Mouse (Mus musculus): Measurements from ENCODE around the gene Sfta2. TPM values are rescaled to one million over a fixed set of nuclear protein-coding genes. Genes with fewer than 3 reads are reported as not detected.

The Sfta2 gene
- polyA plus RNA-seq, 1 experiment from 2014 or later = not detected

DNA sequence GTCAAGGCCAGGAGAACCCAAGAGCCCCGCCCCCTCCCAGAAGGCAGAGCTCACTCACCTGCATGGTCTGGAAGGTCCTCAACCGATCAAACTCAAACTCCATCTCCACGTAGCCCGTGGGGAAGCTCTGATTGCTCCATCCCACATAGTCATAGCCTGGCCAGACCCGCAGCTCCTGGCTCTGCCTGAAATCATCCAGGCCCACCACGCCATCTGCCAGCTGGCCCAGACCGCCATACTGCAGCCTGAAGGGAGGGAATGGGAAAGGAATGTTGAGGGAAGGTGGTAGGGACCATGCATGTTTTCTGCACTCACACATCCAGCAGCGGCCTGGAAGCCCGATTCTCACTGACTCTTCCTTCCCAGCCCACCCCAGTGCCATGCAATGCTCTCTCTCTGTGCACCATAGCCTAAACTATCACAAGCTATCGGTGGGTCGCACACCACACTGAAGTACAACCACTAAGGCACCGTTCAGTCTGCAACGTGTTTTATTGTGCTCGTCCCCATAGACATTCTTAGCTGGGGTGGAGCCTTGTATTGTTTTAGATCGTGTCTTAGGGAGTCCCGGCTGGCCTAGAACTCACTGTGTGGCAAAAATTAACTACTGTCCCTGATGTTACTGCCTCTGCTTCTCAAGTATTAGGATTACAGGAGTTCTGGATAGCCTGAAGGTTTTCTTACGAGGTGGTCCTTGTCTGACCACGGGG lies 88.7 kb downstream of the Sfta2 start:
- H3K27me3 ChIP-seq = no peaks in the 10 kb centered on the region
- in situ Hi-C loops (cut with MboI; ENCODE audit: low pct_unique_long_range_greater_than_20kb) = no loop called here
- DNase-seq (ENCODE audit: low read depth, low spot score) = no peak
- ChIA-PET CTCF (interaction anchor here (1.3 kb wide), 2 partner anchors 8 to 47 kb away, joined by 3 to 5 read pairs; no protein-coding TSS in a partner anchor), POLR2A (interaction anchor here (1.1 kb wide), 1 partner anchor 10 kb away, joined by 4 read pairs; no protein-coding TSS in a partner anchor)
- TF ChIP-seq CTCF (IDR thresholded peaks at IDR 0.05) = no peak
- ATAC-seq = no peak

DNA sequence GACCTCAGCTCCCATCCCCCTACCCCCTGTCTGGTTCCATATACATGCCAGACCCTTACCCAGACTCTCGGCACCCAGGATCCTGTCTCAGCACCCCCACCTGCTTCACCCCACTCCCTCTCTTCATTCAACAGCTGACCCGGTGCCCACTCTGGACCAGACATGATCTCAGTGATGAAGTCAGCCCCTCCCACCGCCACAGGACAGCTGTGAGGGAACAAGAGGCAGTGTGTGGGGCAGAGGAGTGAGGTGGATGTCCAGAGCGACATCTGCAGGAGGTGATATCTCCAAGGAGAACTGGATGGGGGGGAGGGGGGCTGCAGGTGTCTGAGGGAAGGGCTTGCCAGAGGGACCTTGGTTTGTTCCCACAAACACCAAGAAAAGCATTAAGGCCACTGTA lies 90.5 kb downstream of the Sfta2 start:
- ChIA-PET CTCF (interaction anchor here (1.1 to 2.4 kb wide), 2 partner anchors 11 to 45 kb away, joined by 3 to 14 read pairs; no protein-coding TSS in a partner anchor), POLR2A (interaction anchor here (0.6 to 1.5 kb wide), 2 partner anchors 10 to 24 kb away, joined by 3 read pairs; no protein-coding TSS in a partner anchor)
- no peak for TF ChIP-seq CTCF (IDR thresholded peaks at IDR 0.05)
- DNase-seq (ENCODE audit: low read depth, low spot score) = no peak
- H3K27me3 ChIP-seq = no peaks in the 10 kb centered on the region
- no peak for ATAC-seq
- in situ Hi-C loops (cut with MboI; ENCODE audit: low pct_unique_long_range_greater_than_20kb) = no loop called here

DNA sequence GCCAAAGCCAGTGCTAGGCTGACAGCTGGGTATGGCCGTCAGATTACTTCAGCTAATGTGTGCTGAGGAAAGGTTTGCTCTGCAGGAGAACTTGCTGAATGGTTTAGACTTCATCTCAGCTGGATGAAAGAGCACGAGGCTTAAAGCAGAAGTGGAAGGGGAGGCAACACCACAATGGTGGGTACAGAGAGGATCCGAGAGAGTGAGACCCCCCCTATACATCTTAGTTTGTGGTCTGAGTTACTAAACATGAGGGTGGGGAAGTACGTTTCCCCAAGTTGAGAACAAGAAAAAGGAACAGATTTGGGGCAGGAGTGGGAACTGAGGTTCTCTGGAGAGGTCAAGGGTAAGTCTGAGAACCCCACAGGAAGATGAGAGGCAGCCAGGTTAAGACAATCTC lies 91.0 kb downstream of the Sfta2 start:
- no peaks in the 10 kb centered on the region for H3K27me3 ChIP-seq
- in situ Hi-C loops (cut with MboI; ENCODE audit: low pct_unique_long_range_greater_than_20kb) = no loop called here
- ATAC-seq = no peak
- POLR2A ChIA-PET = interaction anchor here (0.6 to 1.2 kb wide), 4 partner anchors 9 to 313 kb away, joined by 3 to 7 read pairs (median 4); no protein-coding TSS in a partner anchor
- DNase-seq (ENCODE audit: low read depth, low spot score) = no peak
- no peak for TF ChIP-seq CTCF (IDR thresholded peaks at IDR 0.05)
- CTCF ChIA-PET = interaction anchor here (1.1 to 2.4 kb wide), 2 partner anchors 12 to 45 kb away, joined by 3 to 14 read pairs; no protein-coding TSS in a partner anchor

DNA sequence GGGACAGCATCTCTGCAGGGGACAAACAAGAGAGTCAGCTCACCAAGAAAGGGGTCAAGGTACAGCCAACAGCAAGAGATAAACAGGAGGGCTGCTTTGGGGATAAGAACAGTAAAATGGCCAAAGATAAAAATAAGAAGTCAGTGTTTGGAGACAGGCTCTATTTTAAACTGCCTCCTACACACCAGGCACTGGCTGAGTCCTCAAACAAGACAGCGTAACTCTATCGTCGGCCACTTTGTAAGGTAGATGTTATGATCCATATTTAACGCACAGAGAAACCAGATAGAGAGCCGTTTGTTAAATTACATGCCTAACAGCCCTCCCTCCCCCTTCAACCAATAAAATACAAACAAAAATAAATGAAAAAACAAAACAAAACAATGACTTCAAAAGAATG lies 92.6 kb downstream of the Sfta2 start:
- in situ Hi-C loops (cut with MboI; ENCODE audit: low pct_unique_long_range_greater_than_20kb) = no loop called here
- DNase-seq (ENCODE audit: low read depth, low spot score) = no peak
- CTCF ChIA-PET = interaction anchor here (2.0 to 2.4 kb wide), 2 partner anchors 13 to 32 kb away, joined by 6 to 14 read pairs; no protein-coding TSS in a partner anchor
- no peak for TF ChIP-seq CTCF (IDR thresholded peaks at IDR 0.05)
- POLR2A ChIA-PET = interaction anchor here (0.9 to 1.2 kb wide), 2 partner anchors 11 to 12 kb away, joined by 4 read pairs; no protein-coding TSS in a partner anchor
- ATAC-seq = no peak
- no peaks in the 10 kb centered on the region for H3K27me3 ChIP-seq

DNA sequence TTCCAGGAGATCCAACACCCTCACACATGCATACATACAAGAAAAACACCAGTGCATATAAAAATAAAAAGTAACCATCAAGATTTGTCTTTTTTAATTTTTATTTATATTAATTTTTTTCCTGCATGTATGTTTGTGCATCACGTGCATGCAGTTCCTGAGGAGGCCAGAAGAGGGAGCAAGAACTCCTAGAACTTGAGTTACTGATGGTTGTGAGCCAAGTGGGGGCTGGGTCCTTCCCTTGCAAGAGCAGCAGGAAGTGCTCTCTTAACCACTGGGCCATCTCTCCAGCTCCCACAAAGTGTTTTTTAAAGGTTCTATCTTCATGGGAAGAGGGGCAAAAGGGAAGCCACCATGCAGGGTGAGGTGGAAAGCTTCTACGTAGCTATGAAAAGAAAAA lies 93.9 kb downstream of the Sfta2 start:
- ATAC-seq (no peak), DNase-seq (ENCODE audit: low read depth, low spot score) (no peak)
- CTCF ChIA-PET = interaction anchor here (0.6 to 2.0 kb wide), 4 partner anchors 13 to 42 kb away, joined by 3 to 6 read pairs (median 4); no protein-coding TSS in a partner anchor
- no peaks in the 10 kb centered on the region for H3K27me3 ChIP-seq
- POLR2A ChIA-PET = no interaction called here
- no peak for TF ChIP-seq CTCF (IDR thresholded peaks at IDR 0.05)
- in situ Hi-C loops (cut with MboI; ENCODE audit: low pct_unique_long_range_greater_than_20kb) = no loop called here

DNA sequence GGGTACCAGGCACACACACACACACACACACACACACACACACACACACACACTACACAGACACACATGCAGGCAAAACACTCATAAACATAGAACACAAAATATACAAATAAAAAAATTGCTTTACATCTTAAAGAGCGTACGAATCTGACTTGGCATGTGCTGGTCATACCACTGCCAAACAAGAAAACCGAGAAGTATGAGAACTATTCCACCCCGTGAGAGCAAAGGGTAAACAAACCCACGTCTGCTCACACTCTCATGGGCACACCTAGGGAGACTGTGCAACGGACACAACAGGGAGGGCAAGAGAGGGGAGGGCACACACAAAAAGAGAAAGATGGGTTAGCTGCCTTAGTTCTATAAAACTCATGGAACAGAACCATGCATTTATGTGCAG lies 95.3 kb downstream of the Sfta2 start:
- no peaks in the 10 kb centered on the region for H3K27me3 ChIP-seq
- in situ Hi-C loops (cut with MboI; ENCODE audit: low pct_unique_long_range_greater_than_20kb) = no loop called here
- CTCF ChIA-PET = interaction anchor here (1.4 to 1.8 kb wide), 3 partner anchors 25 to 29 kb away, joined by 3 to 7 read pairs (median 4); no protein-coding TSS in a partner anchor
- POLR2A ChIA-PET = interaction anchor here (0.7 to 1.3 kb wide), 5 partner anchors 12 to 41 kb away, joined by 3 to 4 read pairs (median 3); partner anchors contain the start of gene Vars2
- DNase-seq (ENCODE audit: low read depth, low spot score) (no peak), ATAC-seq (no peak)
- TF ChIP-seq CTCF (IDR thresholded peaks at IDR 0.05) = no peak

DNA sequence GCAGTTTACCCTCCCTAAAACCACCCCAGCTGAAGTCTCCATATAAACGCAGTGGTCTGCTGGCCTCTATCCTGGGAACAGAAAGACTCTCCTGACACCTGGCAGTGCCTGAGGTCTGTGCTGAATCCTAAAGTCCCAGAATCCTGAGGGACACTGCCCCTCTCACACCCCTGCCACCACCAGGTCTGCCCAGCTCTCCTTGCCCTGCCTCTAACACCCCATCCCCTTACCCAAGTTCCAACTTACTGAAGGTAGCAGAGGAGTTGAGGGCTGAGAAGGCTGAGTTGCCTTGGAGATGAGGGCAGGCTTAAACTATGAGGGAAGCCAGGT lies 96.0 kb downstream of the Sfta2 start:
- no peaks in the 10 kb centered on the region for H3K27me3 ChIP-seq
- ATAC-seq = peak; percentile 11
- TF ChIP-seq CTCF (IDR thresholded peaks at IDR 0.05) = no peak
- no peak for DNase-seq (ENCODE audit: low read depth, low spot score)
- POLR2A ChIA-PET = interaction anchor here (0.7 to 1.6 kb wide), 8 partner anchors 13 to 124 kb away, joined by 3 to 4 read pairs (median 3); partner anchors contain the start of genes Ier3 and Vars2
- CTCF ChIA-PET = interaction anchor here (1.4 to 1.8 kb wide), 4 partner anchors 16 to 29 kb away, joined by 3 to 7 read pairs (median 4); no protein-coding TSS in a partner anchor
- in situ Hi-C loops (cut with MboI; ENCODE audit: low pct_unique_long_range_greater_than_20kb) = no loop called here

DNA sequence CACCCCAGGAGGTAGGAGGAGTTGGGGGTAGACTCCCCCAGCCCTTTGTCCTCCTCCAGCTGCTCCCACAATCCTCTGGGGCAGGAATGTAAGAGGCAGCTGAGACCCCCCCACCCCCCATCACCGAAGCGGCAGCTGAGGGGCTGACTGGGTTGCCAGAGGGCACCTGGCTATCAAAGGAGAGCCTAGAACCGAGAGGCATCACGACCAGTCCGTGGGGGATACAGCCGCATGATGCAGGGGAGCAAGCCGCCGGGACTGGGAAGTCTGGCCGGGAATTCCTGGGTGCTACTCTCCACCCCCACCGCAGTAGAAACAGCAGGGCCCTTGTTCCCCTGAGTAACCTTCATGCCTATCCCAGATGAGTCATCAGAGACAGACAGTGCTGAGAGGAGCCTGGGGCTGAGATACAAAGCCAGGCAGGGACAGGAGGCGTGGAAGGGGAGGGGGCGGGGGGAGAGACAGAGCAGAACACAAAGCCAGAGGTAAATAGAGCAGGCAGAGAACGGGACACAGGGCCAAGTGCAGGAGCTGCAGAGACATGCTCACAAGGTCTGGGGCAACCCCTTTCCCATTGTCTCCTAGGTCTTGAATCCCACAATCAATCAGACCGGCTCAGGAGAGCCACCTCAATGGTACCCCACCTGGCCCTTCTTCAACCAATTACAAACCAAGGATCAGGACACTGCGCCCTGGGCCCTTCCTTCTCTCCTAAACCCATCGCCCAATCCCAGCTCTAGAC lies 96.6 kb downstream of the Sfta2 start:
- H3K27me3 ChIP-seq = no peaks in the 10 kb centered on the region
- ChIA-PET POLR2A (interaction anchor here (0.7 to 1.6 kb wide), 7 partner anchors 9 to 124 kb away, joined by 3 to 4 read pairs (median 3); partner anchors contain the start of gene Ier3), CTCF (interaction anchor here (1.0 to 1.8 kb wide), 8 partner anchors 16 to 107 kb away, joined by 3 to 7 read pairs (median 4); no protein-coding TSS in a partner anchor)
- ATAC-seq (peak; percentile 64), DNase-seq (ENCODE audit: low read depth, low spot score) (peak; percentile 93)
- in situ Hi-C loops (cut with MboI; ENCODE audit: low pct_unique_long_range_greater_than_20kb) = no loop called here
- no peak for TF ChIP-seq CTCF (IDR thresholded peaks at IDR 0.05)

DNA sequence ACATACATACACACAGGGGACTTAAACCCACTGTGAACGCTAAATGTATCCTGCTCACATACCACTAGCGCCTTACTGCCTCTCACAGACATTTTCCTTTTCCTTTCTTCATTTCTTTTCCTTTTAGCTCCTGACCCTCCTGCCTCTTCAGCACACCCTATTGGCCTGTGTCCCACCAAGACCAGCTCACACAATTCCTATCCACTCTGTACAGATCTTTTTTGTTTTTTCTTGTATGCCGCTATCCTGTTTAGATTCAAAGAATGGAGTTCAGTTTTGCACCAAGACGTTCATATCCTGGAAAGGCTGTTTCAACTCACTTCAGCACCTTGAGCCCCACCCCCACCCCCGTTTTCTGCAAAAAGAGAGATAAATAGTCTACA lies 97.1 kb downstream of the Sfta2 start:
- in situ Hi-C loops (cut with MboI; ENCODE audit: low pct_unique_long_range_greater_than_20kb) = no loop called here
- H3K27me3 ChIP-seq = no peaks in the 10 kb centered on the region
- ATAC-seq (no peak), DNase-seq (ENCODE audit: low read depth, low spot score) (no peak)
- TF ChIP-seq CTCF (IDR thresholded peaks at IDR 0.05) = no peak
- POLR2A ChIA-PET = interaction anchor here (0.8 to 1.6 kb wide), 3 partner anchors 8 to 123 kb away, joined by 3 to 4 read pairs (median 4); partner anchors contain the start of gene Ier3
- CTCF ChIA-PET = interaction anchor here (1.0 to 3.6 kb wide), 6 partner anchors 17 to 107 kb away, joined by 3 to 12 read pairs (median 4); no protein-coding TSS in a partner anchor

DNA sequence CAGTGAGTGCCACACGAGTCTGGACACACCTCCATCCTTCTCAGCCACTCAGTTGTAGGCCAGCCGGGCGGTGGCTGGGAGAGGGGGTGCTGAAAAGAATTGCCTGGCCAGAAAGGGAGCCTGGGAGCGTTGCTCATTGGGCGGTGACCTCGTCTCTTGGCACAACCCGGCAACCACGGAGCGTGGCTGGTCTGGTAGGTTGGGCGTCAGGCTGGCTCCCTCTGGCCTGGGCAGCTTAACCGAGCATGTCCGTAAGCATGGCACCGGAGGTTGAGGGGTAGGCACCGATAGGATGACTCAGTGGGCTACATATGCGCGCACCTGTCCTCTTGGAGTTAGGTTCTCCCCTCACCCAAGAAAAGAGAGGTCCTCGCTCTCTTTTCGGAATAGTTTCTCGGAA lies 98.6 kb downstream of the Sfta2 start:
- no peaks in the 10 kb centered on the region for H3K27me3 ChIP-seq
- in situ Hi-C loops (cut with MboI; ENCODE audit: low pct_unique_long_range_greater_than_20kb) = no loop called here
- ATAC-seq = peak; percentile 71
- DNase-seq (ENCODE audit: low read depth, low spot score) = peak; percentile 85
- no peak for TF ChIP-seq CTCF (IDR thresholded peaks at IDR 0.05)
- POLR2A ChIA-PET = no interaction called here
- CTCF ChIA-PET = interaction anchor here (3.6 kb wide), 1 partner anchor 26 kb away, joined by 12 read pairs; no protein-coding TSS in a partner anchor

Other genes with a start within 250 kb of the Sfta2 start
- 4.8 TPM for gene H2-Q4, start 221.9 kb upstream of the Sfta2 start, polyA plus RNA-seq (2021)
- gene H2-Q6, start 176.7 kb upstream of the Sfta2 start, polyA plus RNA-seq (2021) = 0.03 TPM
- 0.08 TPM for gene H2-Q7, start 162.4 kb upstream of the Sfta2 start, polyA plus RNA-seq (2021)
- gene H2-Q10, start 131.5 kb upstream of the Sfta2 start, polyA plus RNA-seq (2021) = 0.35 TPM
- gene Pou5f1, start 95.5 kb upstream of the Sfta2 start, polyA plus RNA-seq (2021) = not detected
- 35.9 TPM for gene Tcf19, start 84.7 kb upstream of the Sfta2 start, polyA plus RNA-seq (2021)
- gene Cchcr1, start 84.4 kb upstream of the Sfta2 start, polyA plus RNA-seq (2021) = 44.8 TPM
- 0.37 TPM for gene Psors1c2, start 68.3 kb upstream of the Sfta2 start, polyA plus RNA-seq (2021)
- 8.6 TPM for gene Cdsn, start 49.4 kb upstream of the Sfta2 start, polyA plus RNA-seq (2021)
- gene 2300002M23Rik, start 34.1 kb upstream of the Sfta2 start, polyA plus RNA-seq (2021) = not detected
- not detected for gene Gm9573, start 25.1 kb downstream of the Sfta2 start, polyA plus RNA-seq (2021)
- gene Mucl3, start 42.1 kb downstream of the Sfta2 start, polyA plus RNA-seq (2021) = not detected
- gene Vars2, start 66.0 kb downstream of the Sfta2 start, polyA plus RNA-seq (2021) = 34.4 TPM
- 30.5 TPM for gene Gtf2h4, start 72.2 kb downstream of the Sfta2 start, polyA plus RNA-seq (2021)
- gene Ddr1, start 103.1 kb downstream of the Sfta2 start, polyA plus RNA-seq (2021) = 230 TPM
- 149 TPM for gene Ier3, start 220.1 kb downstream of the Sfta2 start, polyA plus RNA-seq (2021)
- gene Flot1, start 221.7 kb downstream of the Sfta2 start, polyA plus RNA-seq (2021) = 308 TPM
- gene Tubb5, start 236.8 kb downstream of the Sfta2 start, polyA plus RNA-seq (2021) = 608 TPM
- 23.9 TPM for gene Mdc1, start 240.0 kb downstream of the Sfta2 start, polyA plus RNA-seq (2021)

Measured in Patski (cell line).